Mouse (Mus musculus) left cerebral cortex, postnatal 4 days (tissue): ENCODE results near the gene Vezt. TPM values are rescaled to one million over a fixed set of nuclear protein-coding genes. Genes with fewer than 3 reads are reported as not detected.

Experiments used
- DNase-seq: peaks from one replicate; pipeline ENCODE4 v3.0.0-alpha.2; 2022
- intact Hi-C: fragments of 180-260 bp; cut with DNase I; formaldehyde crosslinking; loops from one replicate; pipeline ENCODE4 v1.15.1; 2025
- total RNA-seq, 2 experiments: library from RNA; stranded (reverse); gene quantifications; 2 replicates each; pipeline ENCODE4 v1.2.3; 2021

Gene Vezt
- total RNA-seq, 2 experiments from 2014 or later, result 96.2 to 106 TPM

GRCm38 (mm10) chr10:94038366-94039260 is 3.0 kb upstream of the Vezt start:
- intact Hi-C loops, result no loop called here
- no peak for DNase-seq

GRCm38 (mm10) chr10:94037596-94037995 is 2.0 kb upstream of the Vezt start:
- intact Hi-C loops, result no loop called here
- DNase-seq, result no peak

- DNase-seq, result no peak
- intact Hi-C loops, result no loop called here
Observed at GRCm38 (mm10) chr10:94037196-94037595, 1.6 kb upstream of the Vezt start.

- no peak for DNase-seq
- intact Hi-C loops, result no loop called here
Observed at GRCm38 (mm10) chr10:94036375-94036758, 750 bp upstream of the Vezt start.

- intact Hi-C loops, result loop anchor here (2.0 kb wide), 1 partner anchor 82 kb away; no protein-coding TSS in a partner anchor
- DNase-seq, result peak; percentile 60
Observed at GRCm38 (mm10) chr10:94034876-94035657, 550 bp downstream of the Vezt start.

- intact Hi-C loops, result no loop called here
- DNase-seq, result no peak
Observed at GRCm38 (mm10) chr10:94031164-94031563, 4.5 kb downstream of the Vezt start.

- DNase-seq, result no peak
- intact Hi-C loops, result no loop called here
Observed at GRCm38 (mm10) chr10:94028493-94028892, 7.1 kb downstream of the Vezt start.

GRCm38 (mm10) chr10:94025079-94025478 is 10.5 kb downstream of the Vezt start:
- no peak for DNase-seq
- intact Hi-C loops, result no loop called here

GRCm38 (mm10) chr10:94021059-94021458 is 14.6 kb downstream of the Vezt start:
- no peak for DNase-seq
- intact Hi-C loops, result no loop called here

- intact Hi-C loops, result no loop called here
- DNase-seq, result no peak
Observed at GRCm38 (mm10) chr10:94020587-94020986, 15.0 kb downstream of the Vezt start.

- DNase-seq, result no peak
- intact Hi-C loops, result no loop called here
Observed at GRCm38 (mm10) chr10:94017455-94017854, 18.2 kb downstream of the Vezt start.

- intact Hi-C loops, result no loop called here
- no peak for DNase-seq
Observed at GRCm38 (mm10) chr10:94014200-94014599, 21.4 kb downstream of the Vezt start.

GRCm38 (mm10) chr10:94013196-94013595 is 22.4 kb downstream of the Vezt start:
- intact Hi-C loops, result no loop called here
- DNase-seq, result peak; percentile 63

- intact Hi-C loops, result no loop called here
- no peak for DNase-seq
Observed at GRCm38 (mm10) chr10:94011024-94011423, 24.6 kb downstream of the Vezt start.

GRCm38 (mm10) chr10:94009991-94010679 is 25.5 kb downstream of the Vezt start:
- intact Hi-C loops, result no loop called here
- no peak for DNase-seq

- intact Hi-C loops, result no loop called here
- no peak for DNase-seq
Observed at GRCm38 (mm10) chr10:94008356-94008755, 27.3 kb downstream of the Vezt start.

GRCm38 (mm10) chr10:94000223-94000622 is 35.4 kb downstream of the Vezt start:
- intact Hi-C loops, result no loop called here
- DNase-seq, result no peak

GRCm38 (mm10) chr10:93999357-93999756 is 36.3 kb downstream of the Vezt start:
- intact Hi-C loops, result no loop called here
- DNase-seq, result no peak

- no peak for DNase-seq
- intact Hi-C loops, result no loop called here
Observed at GRCm38 (mm10) chr10:93995100-93995499, 40.5 kb downstream of the Vezt start.

- intact Hi-C loops, result no loop called here
- no peak for DNase-seq
Observed at GRCm38 (mm10) chr10:93994136-93994535, 41.5 kb downstream of the Vezt start.

- intact Hi-C loops, result no loop called here
- DNase-seq, result no peak
Observed at GRCm38 (mm10) chr10:93985357-93985756, 50.3 kb downstream of the Vezt start.
